Mouse (Mus musculus) limb, embryonic 11.5 days (tissue): ENCODE results near the gene Prss12. TPM values are rescaled to one million over a fixed set of nuclear protein-coding genes. Genes with fewer than 3 reads are reported as not detected.

Experiments
- ATAC-seq: fragments of 200-750 bp; cut with Nextera tagmentation; 2 replicates; pipeline ENCODE4 v1.8.0; 2017; ENCODE audit warnings: low read depth; ENCODE audit not compliant: insufficient number of reproducible peaks, low FRiP score, low TSS enrichment
- DNase-seq: peaks from one replicate; pipeline ENCODE4 v3.0.0-alpha.2; 2015; ENCODE audit warnings: low spot score
- H3K27ac ChIP-seq: fragments of 300-500 bp; sonication (generic); replicated peaks from 2 replicates; pipeline ENCODE4 v1.5.1; 2014; ENCODE audit warnings: low read depth, mild to moderate bottlenecking, low read length
- H3K27me3 ChIP-seq: fragments of 300-500 bp; sonication (generic); 2 replicates; pipeline ENCODE4 v1.6.1; 2014; ENCODE audit warnings: mild to moderate bottlenecking, low read length, mixed read lengths; ENCODE audit not compliant: control insufficient read depth, insufficient read depth
- H3K36me3 ChIP-seq: fragments of 300-500 bp; sonication (generic); 2 replicates; pipeline ENCODE4 v1.6.1; 2014; ENCODE audit warnings: mild to moderate bottlenecking, low read length, moderate library complexity, mixed read lengths; ENCODE audit not compliant: control insufficient read depth, insufficient read depth
- H3K4me1 ChIP-seq: fragments of 300-500 bp; sonication (generic); 2 replicates; pipeline ENCODE4 v1.6.1; 2014; ENCODE audit warnings: low read length, mixed read lengths; ENCODE audit not compliant: control insufficient read depth, insufficient read depth
- H3K4me2 ChIP-seq: fragments of 300-500 bp; sonication (generic); 2 replicates; pipeline ENCODE4 v1.6.1; 2014; ENCODE audit warnings: low read depth, mild to moderate bottlenecking, moderate library complexity; ENCODE audit not compliant: severe bottlenecking
- H3K4me3 ChIP-seq: fragments of 300-500 bp; sonication (generic); 2 replicates; pipeline ENCODE4 v1.5.1; 2014; ENCODE audit warnings: low read depth, low read length
- H3K9ac ChIP-seq: fragments of 300-500 bp; sonication (generic); 2 replicates; pipeline ENCODE4 v1.6.1; 2014; ENCODE audit warnings: mild to moderate bottlenecking, low read length
- H3K9me3 ChIP-seq: fragments of 300-500 bp; sonication (generic); 2 replicates; pipeline ENCODE4 v1.6.1; 2016; ENCODE audit warnings: low read length; ENCODE audit not compliant: control insufficient read depth
- WGBS: fragments of 180-500 bp; shearing (Covaris S2); extraction: QIAGEN DNeasy Blood & Tissue Kit; methylation state at CpG from one replicate; pipeline ENCODE4 v1.1.7; 2014; 5-methylcytosine and 5-hydroxymethylcytosine counted together
- polyA plus RNA-seq: library from polyadenylated mRNA; unstranded; fragments of >200 nt; fragmentation: Nextera tagmentation; extraction: Ambion mirVana; gene quantifications from 2 replicates; pipeline ENCODE4 v1.2.1, GENCODE M21; 2014

The Prss12 gene
- polyA plus RNA-seq, 1 experiment from 2014 or later, result 2.3 TPM

DNA sequence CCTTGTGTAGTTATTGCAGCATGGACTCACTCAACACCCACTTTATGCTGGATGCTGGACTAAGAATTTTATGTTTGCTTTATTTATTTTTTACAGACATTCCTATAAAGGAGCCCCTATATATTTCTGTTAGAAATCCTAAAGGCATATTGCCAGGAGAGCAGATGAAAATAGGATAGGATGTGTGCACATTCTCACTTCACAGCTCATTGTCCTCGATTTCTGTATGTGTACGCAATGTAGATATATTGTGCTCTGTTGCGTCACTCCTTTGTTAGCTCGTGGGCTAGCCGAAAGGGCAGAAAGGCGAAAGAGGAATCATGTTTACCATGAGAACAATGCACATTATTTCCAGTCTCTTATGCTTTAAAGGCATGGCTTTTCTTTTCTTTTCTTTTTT, 3.4 kb downstream of the Prss12 start:
- H3K9ac ChIP-seq, result no peak overlapping the region
- H3K27ac ChIP-seq, result no peak overlapping the region
- WGBS, result 91% methylated on average over 6 of the region's 6 CpGs

DNA sequence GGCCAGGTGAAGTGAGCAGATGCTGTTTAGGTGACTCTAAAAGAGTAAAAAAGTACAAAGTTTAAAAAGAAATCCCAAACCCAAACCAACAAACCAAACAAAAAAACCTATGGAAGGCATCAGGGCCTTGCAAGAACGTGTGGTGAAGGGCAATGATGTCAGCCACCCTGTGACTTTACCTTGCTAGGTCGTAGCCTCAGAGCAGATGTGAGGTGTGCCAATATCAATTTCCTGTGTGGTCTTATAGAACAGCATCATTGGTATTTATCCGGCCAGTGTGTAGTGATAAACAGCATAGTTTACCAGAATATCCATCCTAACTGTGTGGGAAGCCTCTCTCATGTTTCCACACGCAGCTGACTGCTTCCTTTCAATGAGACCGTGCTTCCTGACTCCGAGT, 6.2 kb downstream of the Prss12 start:
- no peak overlapping the region for H3K4me3 ChIP-seq
- H3K4me1 ChIP-seq, result no peaks in the 10 kb centered on the region
- no peak overlapping the region for H3K4me2 ChIP-seq
- H3K27ac ChIP-seq, result no peak overlapping the region
- no peaks in the 10 kb centered on the region for H3K36me3 ChIP-seq
- WGBS, result 84% methylated on average over 6 of the region's 6 CpGs
- H3K27me3 ChIP-seq, result 0 out of 2 replicates have a peak, but pooled peaks cover 2% of the 10 kb centered on the region
- DNase-seq (no peak), ATAC-seq (no peak)
- H3K9ac ChIP-seq, result no peak overlapping the region
- H3K9me3 ChIP-seq, result no peaks in the 10 kb centered on the region

More for the DNA sequence above, 3.4 kb downstream of the Prss12 start:
- Histone ChIP-seq H3K4me2 (no peak overlapping the region), H3K4me3 (no peak overlapping the region), H3K4me1 (no peaks in the 10 kb centered on the region), H3K36me3 (no peaks in the 10 kb centered on the region), H3K27me3 (peaks cover 15% of the 10 kb centered on the region), H3K9me3 (no peaks in the 10 kb centered on the region)
- no peak for DNase-seq
- ATAC-seq, result no peak

DNA sequence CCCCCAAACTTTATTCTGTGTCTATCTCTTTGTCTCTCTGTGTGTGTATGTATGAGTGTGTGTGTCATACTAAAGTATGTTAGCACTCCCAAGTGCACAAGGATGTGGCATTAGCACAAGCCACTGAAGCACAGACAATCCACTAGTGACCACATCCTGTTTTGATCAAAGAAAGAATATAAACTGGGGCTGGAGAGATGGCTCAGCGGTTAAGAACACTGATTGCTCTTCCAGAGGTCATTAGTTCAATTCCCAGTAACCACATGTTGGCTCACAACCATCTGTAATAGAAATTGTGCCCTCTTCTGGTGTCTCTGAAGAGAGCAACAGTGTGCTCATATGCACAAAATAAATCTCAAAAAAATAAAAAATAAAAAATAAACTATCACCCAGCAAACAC, 12.8 kb downstream of the Prss12 start:
- H3K9me3 ChIP-seq, result no peaks in the 10 kb centered on the region
- DNase-seq (no peak), ATAC-seq (no peak)
- H3K27ac ChIP-seq, result no peak overlapping the region
- WGBS, result 37% methylated on average over 1 of the region's 1 CpGs
- H3K4me3 ChIP-seq, result no peak overlapping the region
- H3K36me3 ChIP-seq, result no peaks in the 10 kb centered on the region
- H3K27me3 ChIP-seq, result no peaks in the 10 kb centered on the region
- H3K4me2 ChIP-seq, result no peak overlapping the region
- H3K9ac ChIP-seq, result no peak overlapping the region
- H3K4me1 ChIP-seq, result no peaks in the 10 kb centered on the region

DNA sequence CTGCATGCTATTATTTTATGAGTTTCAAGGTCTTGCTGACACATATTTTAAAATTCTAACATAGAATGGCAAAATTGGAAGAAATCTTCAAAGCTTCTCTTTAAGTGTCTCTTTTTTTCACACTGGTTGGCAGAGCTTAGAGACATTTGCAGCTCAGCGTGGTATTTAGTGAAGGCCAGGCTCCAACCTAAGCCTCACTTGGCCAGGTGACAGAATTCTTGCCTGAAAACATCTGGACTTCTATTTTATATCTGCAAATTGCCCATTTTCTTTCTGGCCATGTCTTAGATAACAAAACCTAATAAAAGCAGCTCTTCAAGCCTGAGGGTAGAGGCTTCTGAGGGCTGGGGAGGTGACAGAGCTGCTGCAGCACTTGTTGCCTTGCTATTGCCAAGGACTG, 13.7 kb downstream of the Prss12 start:
- 76% methylated on average over 1 of the region's 1 CpGs for WGBS
- H3K4me3 ChIP-seq, result no peak overlapping the region

DNA sequence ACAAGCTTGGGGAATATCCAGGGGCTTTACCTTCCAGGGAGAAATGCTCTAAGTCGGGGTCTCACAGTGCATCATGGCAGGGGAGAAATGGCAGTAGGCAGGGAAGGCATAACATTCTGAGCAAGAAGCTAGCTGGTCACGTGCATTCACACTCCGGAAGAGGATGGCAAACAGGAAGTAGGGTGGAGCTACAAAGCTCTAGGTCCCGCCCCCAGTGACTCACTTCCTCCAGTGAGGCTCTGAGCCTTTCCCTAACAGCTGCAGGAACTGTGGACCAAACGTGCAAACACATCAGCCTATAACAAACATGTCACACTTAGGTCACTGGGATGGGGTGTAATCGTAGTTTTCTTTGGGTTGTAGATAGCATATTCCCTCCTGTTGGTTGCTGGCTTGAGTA, 15.6 kb downstream of the Prss12 start:
- WGBS, result 84% methylated on average over 6 of the region's 6 CpGs
- no peaks in the 10 kb centered on the region for H3K9me3 ChIP-seq
- no peaks in the 10 kb centered on the region for H3K27me3 ChIP-seq
- H3K4me3 ChIP-seq, result no peak overlapping the region
- no peak overlapping the region for H3K27ac ChIP-seq
- DNase-seq (no peak), ATAC-seq (no peak)
- H3K36me3 ChIP-seq, result no peaks in the 10 kb centered on the region
- H3K9ac ChIP-seq, result no peak overlapping the region
- no peak overlapping the region for H3K4me2 ChIP-seq
- no peaks in the 10 kb centered on the region for H3K4me1 ChIP-seq

More for the DNA sequence above, 13.7 kb downstream of the Prss12 start:
- DNase-seq, result no peak
- H3K4me1 ChIP-seq, result no peaks in the 10 kb centered on the region
- no peaks in the 10 kb centered on the region for H3K27me3 ChIP-seq
- no peak overlapping the region for H3K4me2 ChIP-seq
- no peaks in the 10 kb centered on the region for H3K36me3 ChIP-seq
- H3K9ac ChIP-seq, result no peak overlapping the region
- H3K27ac ChIP-seq, result no peak overlapping the region
- no peak for ATAC-seq
- H3K9me3 ChIP-seq, result no peaks in the 10 kb centered on the region

DNA sequence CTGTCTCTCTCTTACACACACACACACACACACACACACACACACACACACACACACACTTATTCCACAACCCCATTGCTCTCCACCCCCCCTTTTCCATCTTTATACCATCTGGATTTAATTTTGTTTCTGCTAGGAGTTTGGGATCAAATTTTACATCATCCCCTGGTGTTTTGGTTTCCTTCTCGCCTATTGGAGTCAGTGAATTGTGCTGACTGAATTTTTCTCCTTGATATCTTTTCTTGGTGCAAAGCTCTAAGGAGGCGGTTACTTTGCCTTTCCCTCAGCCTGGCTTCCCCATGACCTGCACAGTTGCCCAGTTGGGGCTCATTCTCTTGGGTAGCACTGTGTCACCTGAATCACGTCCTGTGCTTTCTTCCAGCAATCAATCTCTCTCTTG, 30.1 kb downstream of the Prss12 start:
- H3K9me3 ChIP-seq, result no peaks in the 10 kb centered on the region
- H3K9ac ChIP-seq, result no peak overlapping the region
- H3K4me2 ChIP-seq, result no peak overlapping the region
- 0 out of 2 replicates have a peak overlapping the region, but pooled peaks have one; percentile 24 for H3K27ac ChIP-seq
- no peaks in the 10 kb centered on the region for H3K4me1 ChIP-seq
- H3K27me3 ChIP-seq, result no peaks in the 10 kb centered on the region
- H3K36me3 ChIP-seq, result no peaks in the 10 kb centered on the region
- peak; percentile 60; the same call in 1 of the 2 replicates for ATAC-seq
- no peak overlapping the region for H3K4me3 ChIP-seq
- DNase-seq, result no peak
- 38% methylated on average over 3 of the region's 3 CpGs for WGBS

DNA sequence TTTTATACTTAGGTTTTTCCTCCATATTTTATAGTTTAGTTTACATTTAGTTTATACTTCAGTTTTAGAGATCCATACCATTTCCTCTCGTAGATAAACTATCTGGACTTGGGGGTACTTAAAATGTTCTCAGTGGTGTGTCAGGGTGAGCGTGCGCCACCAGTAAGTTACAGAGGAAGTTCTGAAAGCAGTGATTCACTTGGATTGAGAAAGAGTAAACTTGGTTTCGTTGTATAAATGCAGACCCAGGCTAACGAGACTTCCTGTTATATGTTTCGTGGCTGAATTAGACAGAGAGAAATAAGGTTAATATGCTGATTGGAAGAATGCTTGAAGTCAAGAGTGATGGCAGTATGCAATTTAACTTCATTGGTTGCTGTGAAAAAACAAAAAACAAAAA, 34.6 kb downstream of the Prss12 start:
- H3K4me1 ChIP-seq, result no peaks in the 10 kb centered on the region
- no peak overlapping the region for H3K27ac ChIP-seq
- H3K4me3 ChIP-seq, result no peak overlapping the region
- no peak overlapping the region for H3K9ac ChIP-seq
- 78% methylated on average over 6 of the region's 6 CpGs for WGBS
- H3K9me3 ChIP-seq, result no peaks in the 10 kb centered on the region
- no peak overlapping the region for H3K4me2 ChIP-seq
- DNase-seq, result no peak
- no peaks in the 10 kb centered on the region for H3K27me3 ChIP-seq
- no peaks in the 10 kb centered on the region for H3K36me3 ChIP-seq
- ATAC-seq, result no peak

DNA sequence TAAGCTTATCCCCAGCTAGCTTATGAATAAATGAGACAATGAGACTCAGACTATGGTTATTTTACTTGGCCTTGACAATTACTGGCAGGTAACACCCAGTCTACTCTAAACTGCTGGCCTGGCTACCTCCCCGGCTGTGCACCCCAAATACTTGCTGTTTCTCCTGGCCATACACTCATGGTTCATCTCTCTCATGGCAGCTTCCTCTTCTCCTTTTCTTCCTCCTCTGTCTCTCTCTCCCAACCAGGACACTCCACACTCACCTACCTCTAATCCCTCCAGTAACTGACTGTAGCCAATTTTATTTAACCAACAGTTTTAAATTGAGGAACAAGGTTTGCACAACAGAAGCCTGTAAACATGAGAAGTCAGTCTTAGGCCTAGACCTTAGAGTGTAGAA, 45.1 kb downstream of the Prss12 start:
- Histone ChIP-seq H3K27me3 (no peaks in the 10 kb centered on the region), H3K9ac (no peak overlapping the region), H3K4me2 (no peak overlapping the region), H3K4me1 (no peaks in the 10 kb centered on the region), H3K4me3 (no peak overlapping the region), H3K27ac (no peak overlapping the region), H3K36me3 (no peaks in the 10 kb centered on the region), H3K9me3 (no peaks in the 10 kb centered on the region)
- ATAC-seq (no peak), DNase-seq (no peak)
- 88% methylated on average over 1 of the region's 1 CpGs for WGBS

DNA sequence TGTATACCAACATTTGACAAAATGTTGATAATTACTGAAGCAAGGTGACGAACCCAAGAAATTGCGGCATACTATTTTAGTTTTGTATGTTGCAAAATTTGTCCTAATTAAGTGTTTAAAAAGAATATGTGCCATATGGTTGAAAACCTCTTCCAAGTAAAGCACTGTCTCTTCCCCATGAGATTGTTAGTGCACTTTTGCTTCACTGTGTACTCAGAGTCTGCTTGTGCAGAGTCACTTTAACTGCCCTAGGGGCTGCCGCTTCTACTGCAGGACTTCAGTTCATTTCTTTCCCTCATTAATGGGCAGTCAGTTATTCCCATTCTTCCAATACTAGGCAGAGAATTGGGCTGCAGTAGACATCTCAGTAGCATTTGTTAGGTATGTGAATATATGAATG, 46.5 kb downstream of the Prss12 start:
- DNase-seq (no peak), ATAC-seq (no peak)
- H3K4me2 ChIP-seq, result no peak overlapping the region
- no peak overlapping the region for H3K9ac ChIP-seq
- no peak overlapping the region for H3K4me3 ChIP-seq
- 93% methylated on average over 3 of the region's 3 CpGs for WGBS
- H3K27me3 ChIP-seq, result no peaks in the 10 kb centered on the region
- H3K36me3 ChIP-seq, result no peaks in the 10 kb centered on the region
- H3K4me1 ChIP-seq, result no peaks in the 10 kb centered on the region
- no peak overlapping the region for H3K27ac ChIP-seq
- no peaks in the 10 kb centered on the region for H3K9me3 ChIP-seq
